Mouse (Mus musculus): ENCODE data around the gene Olfr48.

Olfr48 gene

GRCm38 (mm10) chr2:89848105-89848504, at the start of gene Olfr48:
Olfr48 (minus strand) TSS chr2:89848205.
- no peak for DNase-seq

DNA sequence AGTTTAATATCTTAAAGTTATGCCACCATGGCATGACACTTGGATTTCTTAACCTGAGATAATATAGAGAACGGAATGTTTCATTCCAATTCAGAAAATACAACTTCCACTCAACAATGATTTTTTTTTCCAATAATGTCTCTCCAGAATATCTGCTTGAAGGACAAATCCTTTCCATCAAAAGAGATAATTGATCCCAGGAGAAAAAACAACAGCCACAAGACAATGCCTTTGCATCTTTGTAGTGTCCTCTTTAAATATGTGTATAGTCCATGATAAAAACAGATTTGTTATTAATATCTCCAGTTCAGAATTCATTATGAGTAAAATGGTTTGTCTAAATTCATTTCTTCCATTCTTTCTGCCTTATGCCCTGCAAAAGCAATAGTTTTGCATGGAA, 30.1 kb upstream of the Olfr48 start, which contains the start of gene Olfr1257:
Gene Olfr1257 (plus strand): TSS at position 301 of the 400 bp plus-strand sequence.
- no peak for DNase-seq

DNA sequence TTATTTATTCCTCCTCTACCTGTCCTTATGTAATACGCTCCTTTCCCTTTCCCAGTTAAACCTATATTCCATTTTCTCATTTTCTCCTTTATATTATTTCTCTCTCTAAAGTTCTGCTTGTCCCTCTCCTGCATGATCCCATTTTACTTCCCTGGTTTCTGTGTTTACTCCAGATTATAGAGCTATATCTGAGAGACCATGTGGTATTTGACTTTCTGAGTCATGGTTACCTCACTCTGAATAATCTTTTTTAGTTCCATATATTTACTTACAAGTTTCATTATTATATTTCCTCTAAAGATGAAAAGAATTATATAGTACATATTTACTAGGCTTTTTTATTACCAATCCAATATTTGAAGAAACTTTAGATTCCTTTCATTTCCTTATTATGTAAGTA, 1.2 kb upstream of the Olfr48 start:
- no peak for DNase-seq

- DNase-seq = no peak
These were observed 6.5 kb downstream of the Olfr48 start, which contains the start of gene Olfr1256 for GRCm38 (mm10) chr2:89841455-89841854. Olfr1256 (minus strand) TSS chr2:89841555.

GRCm38 (mm10) chr2:89820216-89820615, 27.8 kb downstream of the Olfr48 start:
- DNase-seq = no peak

GRCm38 (mm10) chr2:89811751-89812150, 36.3 kb downstream of the Olfr48 start, which contains the start of gene Olfr1255:
Olfr1255 (plus strand) TSS chr2:89812051.
- DNase-seq = no peak

- no peak for DNase-seq
These were observed 37.3 kb downstream of the Olfr48 start for GRCm38 (mm10) chr2:89810751-89811150.

- no peak for DNase-seq
These were observed 48.4 kb downstream of the Olfr48 start for GRCm38 (mm10) chr2:89799583-89799982.

DNA sequence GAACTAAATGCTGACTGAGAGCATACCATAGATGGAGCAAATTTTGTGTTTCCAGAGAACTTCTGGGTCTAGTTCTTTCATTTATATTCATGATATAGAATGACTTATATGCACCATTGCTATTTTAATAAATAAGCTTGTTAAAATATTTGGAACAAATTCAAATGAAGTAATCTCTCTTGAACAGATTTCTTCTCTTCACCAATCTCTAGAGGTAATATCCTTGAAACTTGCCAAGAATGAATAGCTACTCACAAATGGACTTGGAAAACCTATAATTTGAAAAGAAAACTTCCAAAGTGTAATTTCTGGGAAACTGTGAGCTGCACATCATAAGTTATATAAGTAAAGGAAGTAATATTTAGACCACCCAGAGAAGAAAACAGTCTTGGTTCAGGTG, 54.5 kb downstream of the Olfr48 start, which contains the start of gene Olfr1254:
Gene Olfr1254 (minus strand): TSS at position 101 of the 400 bp plus-strand sequence.
- no peak for DNase-seq

Measured in thymus, postnatal 4 days (tissue).